Mouse (Mus musculus) liver, embryonic 11.5 days (tissue): ENCODE results near the gene Thbs2. TPM values are rescaled to one million over a fixed set of nuclear protein-coding genes. Genes with fewer than 3 reads are reported as not detected.

Experiments
- polyA plus RNA-seq: library from polyadenylated mRNA; unstranded; fragments of >200 nt; fragmentation: Nextera tagmentation; extraction: Ambion mirVana; gene quantifications from 2 replicates; pipeline ENCODE4 v1.2.1, GENCODE M21; 2014

The Thbs2 gene
- polyA plus RNA-seq, 1 experiment from 2014 or later = 1.0 TPM

Other genes starting within 250 kb of the Thbs2 start
- gene Wdr27, start 248.9 kb upstream of the Thbs2 start, polyA plus RNA-seq = 2.0 and 2.9 TPM in 2 replicates
- 19.9 and 22.2 TPM in 2 replicates for gene 1600012H06Rik, start 248.9 kb upstream of the Thbs2 start, polyA plus RNA-seq